Mouse (Mus musculus) thymus, adult 18-20 months (tissue): Measurements from ENCODE around the gene Zbtb1.
A peak's percentile ranks its signal among the peaks of the same experiment; 100 is the strongest.

Experiments used
- DNase-seq, 2 experiments: peaks; one replicate each; pipeline ENCODE4 v3.0.0; 2022; ENCODE audit warnings: mixed read lengths in 2 of 2

Gene Zbtb1

GRCm38 (mm10) chr12:76369206-76369977, 674 bp upstream of the Zbtb1 start, which contains the start of gene Zbtb25:
Gene Zbtb25 (minus strand): TSS chr12:76369602.
- DNase-seq, result peak; percentile 61 to 72

GRCm38 (mm10) chr12:76370831-76371571, 935 bp downstream of the Zbtb1 start:
- peak; percentile 65 to 70 for DNase-seq

GRCm38 (mm10) chr12:76372046-76372445, 2.0 kb downstream of the Zbtb1 start:
- DNase-seq, result no peak

- no peak for DNase-seq
Measured at GRCm38 (mm10) chr12:76372881-76373818, 3.1 kb downstream of the Zbtb1 start.

GRCm38 (mm10) chr12:76373991-76374390, 3.9 kb downstream of the Zbtb1 start:
- DNase-seq, result no peak

- no peak for DNase-seq
Measured at GRCm38 (mm10) chr12:76374911-76375310, 4.8 kb downstream of the Zbtb1 start.

- DNase-seq, result no peak
Measured at GRCm38 (mm10) chr12:76375506-76375905, 5.4 kb downstream of the Zbtb1 start.

- DNase-seq, result no peak
Measured at GRCm38 (mm10) chr12:76376649-76377048, 6.6 kb downstream of the Zbtb1 start.

- DNase-seq, result no peak
Measured at GRCm38 (mm10) chr12:76377059-76377458, 7.0 kb downstream of the Zbtb1 start.

GRCm38 (mm10) chr12:76377726-76378125, 7.7 kb downstream of the Zbtb1 start:
- DNase-seq, result no peak

GRCm38 (mm10) chr12:76378556-76378955, 8.5 kb downstream of the Zbtb1 start:
- no peak for DNase-seq

GRCm38 (mm10) chr12:76380151-76380550, 10.1 kb downstream of the Zbtb1 start:
- no peak for DNase-seq

GRCm38 (mm10) chr12:76385342-76385741, 15.3 kb downstream of the Zbtb1 start:
- DNase-seq, result no peak

GRCm38 (mm10) chr12:76388794-76389193, 18.7 kb downstream of the Zbtb1 start:
- DNase-seq, result no peak

GRCm38 (mm10) chr12:76391595-76392271, 21.7 kb downstream of the Zbtb1 start:
- DNase-seq, result no peak

- no peak for DNase-seq
Measured at GRCm38 (mm10) chr12:76392979-76393378, 22.9 kb downstream of the Zbtb1 start.

- no peak for DNase-seq
Measured at GRCm38 (mm10) chr12:76397281-76397680, 27.2 kb downstream of the Zbtb1 start.

GRCm38 (mm10) chr12:76401674-76402073, 31.6 kb downstream of the Zbtb1 start:
- no peak for DNase-seq

GRCm38 (mm10) chr12:76402991-76403885, 33.2 kb downstream of the Zbtb1 start:
- DNase-seq, result peak in 1 of 2 experiments; percentile 12

GRCm38 (mm10) chr12:76403886-76404537, 33.9 kb downstream of the Zbtb1 start, which contains the start of gene Hspa2:
Gene Hspa2 (plus strand): TSS chr12:76404176.
- DNase-seq, result peak; percentile 99

GRCm38 (mm10) chr12:76404836-76405182, 34.7 kb downstream of the Zbtb1 start:
- DNase-seq, result peak in 1 of 2 experiments; percentile 14
